Mouse (Mus musculus): ENCODE results near the gene Vegfa. TPM values are rescaled to one million over a fixed set of nuclear protein-coding genes. Genes with fewer than 3 reads are reported as not detected.

The Vegfa gene
- total and polyA plus RNA-seq, 2 experiments, result 120 to 288 TPM

- H3K79me2 ChIP-seq (ENCODE audit: control insufficient read depth, insufficient read depth, low read length), result no peaks in the 10 kb centered on the region
- H3K27me3 ChIP-seq (ENCODE audit: control insufficient read depth, insufficient read depth, low read length), result no peaks in the 10 kb centered on the region
- no peaks in the 10 kb centered on the region for H3K36me3 ChIP-seq (ENCODE audit: control insufficient read depth, insufficient read depth, low read length)
- peak; percentile 43 for DNase-seq (ENCODE audit: extremely low read depth, low read depth, low spot score)
- TF ChIP-seq POLR2A (IDR thresholded peaks at IDR 0.05; ENCODE audit: extremely low read depth, insufficient read depth, low read length), result no peak
- TF ChIP-seq CTCF (IDR thresholded peaks at IDR 0.05; ENCODE audit: low read depth, low read length), result peak; percentile 56
- H3K9ac ChIP-seq (ENCODE audit: low read depth, low read length), result no peak overlapping the region
- H3K4me3 ChIP-seq (ENCODE audit: insufficient read depth, low read depth, low read length), result no peak overlapping the region
- H3K4me1 ChIP-seq (ENCODE audit: control insufficient read depth, insufficient read depth, low read length), result no peaks in the 10 kb centered on the region
- 36% methylated on average over 3 of the region's 3 CpGs for WGBS
- H3K27ac ChIP-seq (replicated peaks; ENCODE audit: insufficient read depth, low read depth, low read length), result no peak overlapping the region
Measured at GRCm38 (mm10) chr17:46038906-46039305, 6.7 kb upstream of the Vegfa start.

- no peak overlapping the region for H3K4me3 ChIP-seq (ENCODE audit: insufficient read depth, low read depth, low read length)
- no peak for TF ChIP-seq CTCF (IDR thresholded peaks at IDR 0.05; ENCODE audit: low read depth, low read length)
- no peak for TF ChIP-seq POLR2A (IDR thresholded peaks at IDR 0.05; ENCODE audit: extremely low read depth, insufficient read depth, low read length)
- H3K79me2 ChIP-seq (ENCODE audit: control insufficient read depth, insufficient read depth, low read length), result peaks cover 2% of the 10 kb centered on the region; the same call in 1 of the 2 replicates
- no peak for DNase-seq (ENCODE audit: extremely low read depth, low read depth, low spot score)
- H3K27me3 ChIP-seq (ENCODE audit: control insufficient read depth, insufficient read depth, low read length), result no peaks in the 10 kb centered on the region
- no peak overlapping the region for H3K27ac ChIP-seq (replicated peaks; ENCODE audit: insufficient read depth, low read depth, low read length)
- WGBS, result 84% methylated on average over 6 of the region's 6 CpGs
- H3K4me1 ChIP-seq (ENCODE audit: control insufficient read depth, insufficient read depth, low read length), result no peaks in the 10 kb centered on the region
- H3K36me3 ChIP-seq (ENCODE audit: control insufficient read depth, insufficient read depth, low read length), result no peaks in the 10 kb centered on the region
- no peak overlapping the region for H3K9ac ChIP-seq (ENCODE audit: low read depth, low read length)
Measured at GRCm38 (mm10) chr17:46036400-46036799, 4.2 kb upstream of the Vegfa start.

GRCm38 (mm10) chr17:46034110-46034509 is 1.9 kb upstream of the Vegfa start:
- no peak for TF ChIP-seq CTCF (IDR thresholded peaks at IDR 0.05; ENCODE audit: low read depth, low read length)
- no peak for TF ChIP-seq POLR2A (IDR thresholded peaks at IDR 0.05; ENCODE audit: extremely low read depth, insufficient read depth, low read length)
- Histone ChIP-seq H3K9ac (ENCODE audit: low read depth, low read length) (no peak overlapping the region), H3K4me3 (ENCODE audit: insufficient read depth, low read depth, low read length) (no peak overlapping the region), H3K79me2 (ENCODE audit: control insufficient read depth, insufficient read depth, low read length) (peaks cover 23% of the 10 kb centered on the region; the same call in 1 of the 2 replicates), H3K36me3 (ENCODE audit: control insufficient read depth, insufficient read depth, low read length) (no peaks in the 10 kb centered on the region), H3K27ac (replicated peaks; ENCODE audit: insufficient read depth, low read depth, low read length) (no peak overlapping the region), H3K4me1 (ENCODE audit: control insufficient read depth, insufficient read depth, low read length) (no peaks in the 10 kb centered on the region), H3K27me3 (ENCODE audit: control insufficient read depth, insufficient read depth, low read length) (no peaks in the 10 kb centered on the region)
- WGBS, result 83% methylated on average over 6 of the region's 6 CpGs
- DNase-seq (ENCODE audit: extremely low read depth, low read depth, low spot score), result no peak

- Histone ChIP-seq H3K27me3 (ENCODE audit: control insufficient read depth, insufficient read depth, low read length) (no peaks in the 10 kb centered on the region), H3K79me2 (ENCODE audit: control insufficient read depth, insufficient read depth, low read length) (peaks cover 26% of the 10 kb centered on the region; the same call in 1 of the 2 replicates), H3K4me3 (ENCODE audit: insufficient read depth, low read depth, low read length) (no peak overlapping the region), H3K36me3 (ENCODE audit: control insufficient read depth, insufficient read depth, low read length) (no peaks in the 10 kb centered on the region), H3K9ac (ENCODE audit: low read depth, low read length) (no peak overlapping the region), H3K4me1 (ENCODE audit: control insufficient read depth, insufficient read depth, low read length) (no peaks in the 10 kb centered on the region; the same call in 1 of the 2 replicates), H3K27ac (replicated peaks; ENCODE audit: insufficient read depth, low read depth, low read length) (no peak overlapping the region)
- TF ChIP-seq CTCF (IDR thresholded peaks at IDR 0.05; ENCODE audit: low read depth, low read length) (no peak), POLR2A (IDR thresholded peaks at IDR 0.05; ENCODE audit: extremely low read depth, insufficient read depth, low read length) (no peak)
- DNase-seq (ENCODE audit: extremely low read depth, low read depth, low spot score), result no peak
- WGBS, result 68% methylated on average over 2 of the region's 2 CpGs
Measured at GRCm38 (mm10) chr17:46033607-46034006, 1.4 kb upstream of the Vegfa start.

GRCm38 (mm10) chr17:46033122-46033521 is 953 bp upstream of the Vegfa start:
- H3K4me1 ChIP-seq (ENCODE audit: control insufficient read depth, insufficient read depth, low read length), result peaks cover 1% of the 10 kb centered on the region
- H3K9ac ChIP-seq (ENCODE audit: low read depth, low read length), result no peak overlapping the region
- TF ChIP-seq POLR2A (IDR thresholded peaks at IDR 0.05; ENCODE audit: extremely low read depth, insufficient read depth, low read length), result no peak
- no peak for TF ChIP-seq CTCF (IDR thresholded peaks at IDR 0.05; ENCODE audit: low read depth, low read length)
- H3K27me3 ChIP-seq (ENCODE audit: control insufficient read depth, insufficient read depth, low read length), result no peaks in the 10 kb centered on the region
- no peak for DNase-seq (ENCODE audit: extremely low read depth, low read depth, low spot score)
- WGBS, result 72% methylated on average over 6 of the region's 6 CpGs
- H3K4me3 ChIP-seq (ENCODE audit: insufficient read depth, low read depth, low read length), result no peak overlapping the region
- no peak overlapping the region for H3K27ac ChIP-seq (replicated peaks; ENCODE audit: insufficient read depth, low read depth, low read length)
- H3K36me3 ChIP-seq (ENCODE audit: control insufficient read depth, insufficient read depth, low read length), result no peaks in the 10 kb centered on the region
- H3K79me2 ChIP-seq (ENCODE audit: control insufficient read depth, insufficient read depth, low read length), result peaks cover 26% of the 10 kb centered on the region; the same call in 1 of the 2 replicates

GRCm38 (mm10) chr17:46031621-46032211 is 453 bp downstream of the Vegfa start:
- H3K4me1 ChIP-seq (ENCODE audit: control insufficient read depth, insufficient read depth, low read length), result peaks cover 7% of the 10 kb centered on the region
- H3K79me2 ChIP-seq (ENCODE audit: control insufficient read depth, insufficient read depth, low read length), result peaks cover 31% of the 10 kb centered on the region; the same call in 1 of the 2 replicates
- peak overlapping the region; percentile 98 for H3K9ac ChIP-seq (ENCODE audit: low read depth, low read length)
- TF ChIP-seq CTCF (IDR thresholded peaks at IDR 0.05; ENCODE audit: low read depth, low read length), result no peak
- peak; percentile 73; the same call in 1 of the 2 replicates for TF ChIP-seq POLR2A (IDR thresholded peaks at IDR 0.05; ENCODE audit: extremely low read depth, insufficient read depth, low read length)
- H3K4me3 ChIP-seq (ENCODE audit: insufficient read depth, low read depth, low read length), result peak overlapping the region; percentile 99
- peak overlapping the region; percentile 99 for H3K27ac ChIP-seq (replicated peaks; ENCODE audit: insufficient read depth, low read depth, low read length)
- H3K36me3 ChIP-seq (ENCODE audit: control insufficient read depth, insufficient read depth, low read length), result peaks cover 2% of the 10 kb centered on the region; the same call in 1 of the 2 replicates
- 2% methylated on average over 50 of the region's 50 CpGs for WGBS
- DNase-seq (ENCODE audit: extremely low read depth, low read depth, low spot score), result peak; percentile 81
- H3K27me3 ChIP-seq (ENCODE audit: control insufficient read depth, insufficient read depth, low read length), result no peaks in the 10 kb centered on the region

Data from liver, adult 2 months (tissue).